Mouse (Mus musculus): Measurements from ENCODE around the gene Frmd8. TPM values are rescaled to one million over a fixed set of nuclear protein-coding genes. Genes with fewer than 3 reads are reported as not detected.

Gene Frmd8
- total and polyA plus RNA-seq, 2 experiments from 2014 or later = 11.7 to 19.1 TPM

- ATAC-seq (ENCODE audit: low FRiP score) (no peak), DNase-seq (ENCODE audit: low spot score) (no peak)
- Histone ChIP-seq H3K4me2 (ENCODE audit: low read depth, low read length, poor library complexity, severe bottlenecking) (no peak overlapping the region), H3K9ac (replicated peaks; ENCODE audit: low read length, poor library complexity, severe bottlenecking) (no peak overlapping the region), H3K9me3 (ENCODE audit: low read length) (no peaks in the 10 kb centered on the region), H3K27ac (ENCODE audit: low read depth, low read length) (no peak overlapping the region), H3K4me3 (ENCODE audit: low read depth, low read length) (no peak overlapping the region), H3K27me3 (ENCODE audit: insufficient read depth, low read length) (no peaks in the 10 kb centered on the region), H3K36me3 (ENCODE audit: insufficient read depth, low read length) (peaks cover 6% of the 10 kb centered on the region; the same call in 1 of the 2 replicates), H3K4me1 (ENCODE audit: insufficient read depth, low read length) (no peaks in the 10 kb centered on the region)
- WGBS = 89% methylated on average over 11 of the region's 11 CpGs
- TF ChIP-seq CTCF (IDR thresholded peaks at IDR 0.05) = no peak
Measured at GRCm38 (mm10) chr19:5831224-5831957, 43.7 kb downstream of the Frmd8 start.

GRCm38 (mm10) chr19:5830776-5831175, 44.3 kb downstream of the Frmd8 start:
- no peak overlapping the region for H3K4me2 ChIP-seq (ENCODE audit: low read depth, low read length, poor library complexity, severe bottlenecking)
- no peak overlapping the region for H3K4me3 ChIP-seq (ENCODE audit: low read depth, low read length)
- H3K27ac ChIP-seq (ENCODE audit: low read depth, low read length) = no peak overlapping the region
- ATAC-seq (ENCODE audit: low FRiP score) (no peak), DNase-seq (ENCODE audit: low spot score) (no peak)
- no peaks in the 10 kb centered on the region for H3K9me3 ChIP-seq (ENCODE audit: low read length)
- no peak overlapping the region for H3K9ac ChIP-seq (replicated peaks; ENCODE audit: low read length, poor library complexity, severe bottlenecking)
- no peaks in the 10 kb centered on the region for H3K4me1 ChIP-seq (ENCODE audit: insufficient read depth, low read length)
- 95% methylated on average over 7 of the region's 7 CpGs for WGBS
- H3K27me3 ChIP-seq (ENCODE audit: insufficient read depth, low read length) = no peaks in the 10 kb centered on the region
- no peak for TF ChIP-seq CTCF (IDR thresholded peaks at IDR 0.05)
- H3K36me3 ChIP-seq (ENCODE audit: insufficient read depth, low read length) = peaks cover 9% of the 10 kb centered on the region; the same call in 1 of the 2 replicates

GRCm38 (mm10) chr19:5829958-5830615, 45.0 kb downstream of the Frmd8 start:
- 77% methylated on average over 19 of the region's 19 CpGs for WGBS
- no peak for ATAC-seq (ENCODE audit: low FRiP score)
- TF ChIP-seq CTCF (IDR thresholded peaks at IDR 0.05) = no peak

GRCm38 (mm10) chr19:5828905-5829304, 46.2 kb downstream of the Frmd8 start:
- Histone ChIP-seq H3K27ac (ENCODE audit: low read depth, low read length) (no peak overlapping the region), H3K36me3 (ENCODE audit: insufficient read depth, low read length) (peaks cover 9% of the 10 kb centered on the region; the same call in 1 of the 2 replicates), H3K4me1 (ENCODE audit: insufficient read depth, low read length) (no peaks in the 10 kb centered on the region), H3K9ac (replicated peaks; ENCODE audit: low read length, poor library complexity, severe bottlenecking) (no peak overlapping the region), H3K4me3 (ENCODE audit: low read depth, low read length) (no peak overlapping the region), H3K27me3 (ENCODE audit: insufficient read depth, low read length) (no peaks in the 10 kb centered on the region), H3K9me3 (ENCODE audit: low read length) (no peaks in the 10 kb centered on the region), H3K4me2 (ENCODE audit: low read depth, low read length, poor library complexity, severe bottlenecking) (no peak overlapping the region)
- DNase-seq (ENCODE audit: low spot score) = no peak
- no peak for ATAC-seq (ENCODE audit: low FRiP score)
- no peak for TF ChIP-seq CTCF (IDR thresholded peaks at IDR 0.05)
- 85% methylated on average over 7 of the region's 7 CpGs for WGBS

More at GRCm38 (mm10) chr19:5829958-5830615, 45.0 kb downstream of the Frmd8 start:
- H3K9me3 ChIP-seq (ENCODE audit: low read length) = no peaks in the 10 kb centered on the region
- no peaks in the 10 kb centered on the region for H3K4me1 ChIP-seq (ENCODE audit: insufficient read depth, low read length)
- peaks cover 9% of the 10 kb centered on the region; the same call in 1 of the 2 replicates for H3K36me3 ChIP-seq (ENCODE audit: insufficient read depth, low read length)
- H3K4me3 ChIP-seq (ENCODE audit: low read depth, low read length) = no peak overlapping the region
- H3K27ac ChIP-seq (ENCODE audit: low read depth, low read length) = no peak overlapping the region
- no peak for DNase-seq (ENCODE audit: low spot score)
- H3K27me3 ChIP-seq (ENCODE audit: insufficient read depth, low read length) = no peaks in the 10 kb centered on the region
- H3K4me2 ChIP-seq (ENCODE audit: low read depth, low read length, poor library complexity, severe bottlenecking) = no peak overlapping the region
- H3K9ac ChIP-seq (replicated peaks; ENCODE audit: low read length, poor library complexity, severe bottlenecking) = no peak overlapping the region

DNA sequence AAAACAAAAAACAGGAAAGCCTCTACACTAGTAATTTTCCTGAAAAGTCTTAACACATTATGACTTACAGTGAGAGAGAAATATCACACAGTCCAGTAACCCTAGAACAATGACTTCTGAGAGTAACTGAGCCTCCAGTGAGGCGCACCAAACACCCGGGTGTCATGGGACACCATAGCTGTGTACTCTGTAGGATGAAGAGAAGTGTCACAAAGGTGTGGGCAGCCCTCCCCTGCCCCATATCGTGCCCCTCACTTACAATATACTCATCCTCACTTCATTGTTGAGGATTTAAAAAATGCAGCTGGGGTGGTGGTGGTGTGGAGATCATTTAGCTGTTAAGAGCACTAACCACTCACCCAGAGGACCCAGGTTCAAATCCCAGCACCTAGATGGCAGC, 46.9 kb downstream of the Frmd8 start:
- Histone ChIP-seq H3K9me3 (ENCODE audit: low read length) (no peaks in the 10 kb centered on the region), H3K4me3 (ENCODE audit: low read depth, low read length) (no peak overlapping the region), H3K27me3 (ENCODE audit: insufficient read depth, low read length) (no peaks in the 10 kb centered on the region), H3K9ac (replicated peaks; ENCODE audit: low read length, poor library complexity, severe bottlenecking) (no peak overlapping the region), H3K36me3 (ENCODE audit: insufficient read depth, low read length) (peaks cover 9% of the 10 kb centered on the region; the same call in 1 of the 2 replicates), H3K4me2 (ENCODE audit: low read depth, low read length, poor library complexity, severe bottlenecking) (no peak overlapping the region), H3K27ac (ENCODE audit: low read depth, low read length) (no peak overlapping the region), H3K4me1 (ENCODE audit: insufficient read depth, low read length) (no peaks in the 10 kb centered on the region)
- DNase-seq (ENCODE audit: low spot score) (no peak), ATAC-seq (ENCODE audit: low FRiP score) (no peak)
- TF ChIP-seq CTCF (IDR thresholded peaks at IDR 0.05) = no peak
- WGBS = 84% methylated on average over 3 of the region's 3 CpGs
